Mouse (Mus musculus) A20 (cell line): Measurements from ENCODE around the gene Colgalt2.
"Not testable (repeated sequence)": the region's sequence is repeated elsewhere in the genome, so short reads cannot be mapped to it uniquely, and the experiment has no call there.

Experiments
- DNase-seq: peaks from one replicate; pipeline ENCODE4 v3.0.0-alpha.2; 2011; ENCODE audit warnings: low read depth, low spot score

Gene Colgalt2

DNA sequence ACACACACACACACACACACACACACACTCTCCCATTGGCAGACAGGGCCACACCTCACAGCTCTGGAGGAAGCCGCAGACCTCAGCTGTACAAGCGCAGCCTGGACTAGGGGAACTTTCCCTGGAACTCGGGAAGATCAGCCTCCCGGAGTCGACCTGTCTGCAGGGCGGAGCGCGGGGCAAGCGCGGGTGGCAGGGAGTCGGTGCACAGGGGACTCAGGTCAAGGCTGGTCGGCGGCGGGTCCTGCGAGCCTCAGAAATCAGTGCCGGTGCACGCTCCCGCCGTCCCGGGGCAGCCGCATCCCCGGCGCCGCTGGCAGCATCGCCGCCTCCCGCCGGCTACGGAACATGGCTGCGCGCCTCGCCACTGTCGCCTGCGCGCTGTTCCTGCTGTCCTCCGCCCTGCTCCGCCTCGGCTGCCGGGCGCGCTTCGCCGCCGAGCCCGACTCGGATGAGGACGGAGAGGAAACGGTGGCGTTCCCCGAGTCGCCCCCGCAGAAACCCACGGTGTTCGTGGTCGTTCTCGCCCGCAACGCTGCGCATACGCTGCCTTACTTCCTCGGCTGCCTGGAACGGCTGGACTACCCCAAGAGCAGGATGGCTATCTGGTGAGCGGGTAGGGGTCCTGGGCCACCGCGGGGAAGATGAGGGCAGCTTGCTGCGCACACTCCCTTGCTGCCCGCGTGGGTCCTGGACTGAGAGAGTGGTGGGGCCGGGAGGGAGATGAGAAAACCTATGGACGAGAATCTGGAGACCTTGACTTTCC is at the start of gene Colgalt2:
Colgalt2 (plus strand) TSS at position 41 of the 766 bp plus-strand sequence.
- DNase-seq = no peak

DNA sequence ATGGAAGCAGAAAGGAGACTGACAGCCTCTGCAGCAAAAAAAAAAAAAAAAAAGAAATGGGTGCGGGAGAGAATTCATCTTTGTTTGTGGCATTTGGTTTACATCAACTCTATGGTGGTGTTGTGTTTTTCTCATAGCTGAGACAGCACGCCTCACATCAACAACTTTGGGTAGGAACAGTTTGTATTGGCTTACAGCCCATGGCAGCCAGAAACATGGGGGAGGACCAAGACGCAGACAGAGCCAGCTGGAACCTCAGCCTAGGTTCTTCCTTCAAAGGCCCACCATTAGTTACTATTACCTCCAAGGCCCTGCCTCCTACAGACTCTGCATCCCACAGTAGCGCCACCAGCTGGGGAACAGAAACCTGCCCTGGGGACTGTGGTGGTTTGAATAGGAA is 42.9 kb upstream of the Colgalt2 start:
- no peak for DNase-seq

DNA sequence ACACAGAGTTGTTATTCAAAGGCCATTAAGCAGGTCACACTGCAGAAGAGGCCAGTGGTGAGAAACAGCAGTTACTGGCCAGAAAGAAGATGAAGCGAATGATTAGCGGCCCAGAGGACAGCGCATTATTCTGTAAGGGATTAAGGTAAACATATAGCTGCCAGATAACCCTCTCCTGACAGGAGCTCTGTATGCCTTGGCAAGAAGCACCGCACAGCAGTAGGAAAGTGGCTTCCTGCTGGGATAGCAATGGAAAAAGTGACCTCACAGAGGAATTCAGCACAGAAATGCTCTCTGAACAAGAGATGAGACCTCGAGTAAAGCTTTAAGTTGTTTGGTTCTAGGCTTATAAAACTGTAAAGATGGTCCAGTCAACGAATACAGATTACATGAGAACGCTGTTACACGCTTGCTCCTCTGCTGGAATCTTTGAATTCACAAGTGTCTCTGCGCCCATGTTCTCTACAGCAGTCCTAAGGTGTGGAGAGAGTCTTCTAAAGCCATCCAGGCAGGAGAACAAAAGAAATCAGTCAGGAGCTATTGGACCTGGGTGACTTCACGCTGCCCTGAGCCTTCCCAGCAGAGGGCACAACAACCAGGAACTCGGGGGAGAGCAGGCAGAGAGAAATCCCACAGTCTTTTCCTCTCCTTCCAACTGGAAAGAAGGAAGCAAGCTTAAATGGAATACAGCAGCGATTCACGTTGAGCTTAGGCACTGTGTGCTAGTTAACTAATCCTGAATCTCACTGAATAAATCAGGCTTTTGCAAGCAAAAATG is 31.1 kb upstream of the Colgalt2 start:
- no peak for DNase-seq

DNA sequence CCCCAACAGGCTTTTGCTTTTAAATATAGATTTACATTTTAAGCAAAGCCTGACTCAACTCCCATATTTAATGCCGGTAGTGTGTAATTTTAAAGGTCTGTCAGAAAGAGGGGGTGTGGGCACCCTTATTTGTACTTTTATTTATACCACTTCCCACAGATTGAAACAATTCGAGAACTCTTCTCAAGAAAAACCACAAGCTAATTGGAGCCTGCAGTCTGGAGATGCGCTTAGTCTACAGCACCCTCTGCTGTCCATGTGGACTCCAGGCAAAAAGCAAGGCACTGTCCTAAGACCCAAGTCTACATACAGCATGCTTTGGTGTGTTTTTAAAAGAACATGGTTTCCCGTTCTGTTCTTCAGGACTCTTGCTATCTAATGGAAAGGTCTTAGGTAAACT is 30.5 kb upstream of the Colgalt2 start:
- peak; percentile 54 for DNase-seq

DNA sequence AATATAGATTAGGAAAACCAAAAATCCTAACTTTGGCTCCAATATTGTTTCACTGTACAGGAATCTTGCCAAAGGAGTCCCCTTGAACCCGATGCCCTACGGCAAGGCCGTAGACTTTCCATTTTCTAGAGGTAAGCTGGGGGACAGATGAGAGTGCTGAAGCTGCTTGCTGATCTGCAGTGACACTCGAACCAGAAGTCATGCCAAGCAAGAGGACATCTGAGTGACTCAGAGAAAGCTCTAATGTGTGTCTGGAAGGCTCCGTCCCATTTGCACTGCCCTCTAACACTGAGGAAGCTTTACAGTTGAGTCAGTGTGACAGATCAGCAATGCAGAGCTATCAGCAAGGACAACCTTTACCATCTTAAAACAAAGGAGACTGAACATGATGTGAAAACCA is 21.3 kb upstream of the Colgalt2 start:
- no peak for DNase-seq

DNA sequence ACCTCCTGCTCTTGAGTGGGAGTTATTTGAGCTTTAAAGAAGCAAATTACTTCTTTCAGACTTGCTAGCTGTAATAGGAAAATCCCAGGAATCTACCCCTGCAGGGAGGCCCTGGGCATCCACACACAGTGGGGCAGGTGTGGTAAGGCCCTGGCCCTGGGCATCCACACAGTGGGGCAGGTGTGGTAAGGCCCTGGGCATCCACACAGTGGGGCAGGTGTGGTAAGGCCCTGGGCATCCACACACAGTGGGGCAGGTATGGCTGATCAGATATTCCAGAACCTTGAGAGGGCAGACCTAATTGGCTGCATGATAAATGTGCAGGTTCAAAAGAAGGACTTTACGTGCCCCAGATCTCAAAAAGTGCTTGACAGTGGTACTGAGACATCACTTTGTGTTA is 15.0 kb upstream of the Colgalt2 start:
- no peak for DNase-seq

DNA sequence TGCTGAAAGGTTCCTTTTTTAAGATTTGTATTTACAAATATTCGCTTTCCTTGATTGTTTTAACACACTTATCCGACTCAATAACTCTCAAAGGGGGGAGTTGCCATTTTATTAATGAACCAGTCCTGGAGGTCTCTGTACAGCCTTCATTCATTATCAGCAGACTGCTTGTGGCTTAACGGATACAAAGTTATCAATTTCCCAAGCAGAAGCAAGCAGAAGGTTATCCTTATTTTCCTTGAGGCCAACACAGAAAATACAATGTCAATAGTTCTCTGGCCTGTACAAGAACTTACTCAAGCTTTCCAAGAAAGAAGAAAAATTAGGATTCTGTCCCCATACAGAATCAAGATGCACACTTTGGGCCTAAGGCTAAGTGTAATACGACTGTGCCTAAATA is 13.9 kb upstream of the Colgalt2 start:
- DNase-seq = not testable (repeated sequence)

DNA sequence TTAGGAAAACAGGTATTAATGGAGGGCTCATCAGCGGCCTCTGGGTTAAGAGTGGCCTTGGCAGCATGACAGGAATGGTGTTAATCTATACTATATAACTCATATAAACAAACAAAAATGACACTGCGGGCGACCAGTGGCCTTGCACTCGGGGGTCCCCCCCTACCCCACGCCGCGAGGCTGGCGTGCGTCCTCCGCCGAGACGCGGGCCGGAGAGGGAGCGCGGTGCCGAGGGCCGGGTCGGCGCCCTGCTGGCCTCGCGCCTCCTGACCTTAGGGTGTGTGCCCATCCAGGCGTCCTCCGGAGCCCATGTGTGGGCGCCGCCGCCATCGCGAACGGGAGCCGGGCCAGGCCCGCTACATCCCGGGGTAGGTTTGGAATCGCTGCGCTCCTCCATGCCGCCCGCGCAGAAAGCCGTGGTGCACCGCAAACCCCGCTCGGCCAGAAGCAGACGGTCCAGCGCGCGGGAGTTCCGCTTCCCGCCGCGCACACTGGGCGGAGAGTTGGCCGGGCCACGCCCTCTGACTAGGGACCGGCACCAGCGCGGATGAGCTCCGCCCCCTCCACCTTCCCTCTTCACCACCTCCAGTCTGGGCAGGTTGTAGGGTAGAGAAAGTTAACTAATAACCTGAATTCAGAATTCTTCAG is 13.3 kb upstream of the Colgalt2 start, which contains the start of gene Tsen15:
Tsen15 (minus strand) TSS at position 501 of the 648 bp plus-strand sequence.
- DNase-seq = peak; percentile 90

DNA sequence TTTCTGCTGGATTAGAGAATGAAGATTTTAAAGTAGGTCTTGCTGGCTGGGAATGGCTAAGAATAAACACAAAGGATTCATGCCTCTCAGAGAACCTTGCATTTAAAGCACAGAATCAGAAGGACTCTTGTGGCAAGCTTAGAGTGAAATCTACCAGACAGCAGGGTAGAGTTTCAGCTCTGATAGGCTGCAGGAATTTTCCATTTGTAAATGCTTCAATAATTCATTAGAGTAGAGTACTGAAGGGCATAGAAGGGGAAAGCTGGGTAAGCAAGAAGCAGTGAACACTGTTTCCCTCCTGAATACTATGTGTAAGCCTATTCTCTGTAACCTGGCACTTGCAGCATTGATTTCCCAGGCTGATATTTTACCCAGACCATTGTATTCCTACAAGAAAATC is 10.4 kb upstream of the Colgalt2 start:
- DNase-seq = no peak

DNA sequence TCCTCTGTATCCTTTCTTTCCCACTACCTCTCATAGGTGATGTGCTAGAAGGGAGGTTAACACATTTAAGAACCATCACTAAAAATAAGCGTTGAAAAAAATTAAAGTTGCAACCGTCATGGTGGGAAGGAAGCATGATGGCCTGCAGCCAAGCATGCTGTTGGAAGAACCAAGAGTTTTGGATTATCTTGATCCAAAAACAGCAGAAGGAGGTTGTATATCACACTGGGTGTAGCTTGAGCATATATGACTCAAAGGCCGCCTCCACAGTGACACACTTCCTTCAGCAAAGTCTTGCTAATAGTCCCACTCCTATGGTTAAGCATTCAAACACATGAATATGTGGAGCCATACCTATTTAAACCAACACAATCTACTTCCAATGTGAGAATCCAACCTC is 5.5 kb upstream of the Colgalt2 start:
- no peak for DNase-seq

DNA sequence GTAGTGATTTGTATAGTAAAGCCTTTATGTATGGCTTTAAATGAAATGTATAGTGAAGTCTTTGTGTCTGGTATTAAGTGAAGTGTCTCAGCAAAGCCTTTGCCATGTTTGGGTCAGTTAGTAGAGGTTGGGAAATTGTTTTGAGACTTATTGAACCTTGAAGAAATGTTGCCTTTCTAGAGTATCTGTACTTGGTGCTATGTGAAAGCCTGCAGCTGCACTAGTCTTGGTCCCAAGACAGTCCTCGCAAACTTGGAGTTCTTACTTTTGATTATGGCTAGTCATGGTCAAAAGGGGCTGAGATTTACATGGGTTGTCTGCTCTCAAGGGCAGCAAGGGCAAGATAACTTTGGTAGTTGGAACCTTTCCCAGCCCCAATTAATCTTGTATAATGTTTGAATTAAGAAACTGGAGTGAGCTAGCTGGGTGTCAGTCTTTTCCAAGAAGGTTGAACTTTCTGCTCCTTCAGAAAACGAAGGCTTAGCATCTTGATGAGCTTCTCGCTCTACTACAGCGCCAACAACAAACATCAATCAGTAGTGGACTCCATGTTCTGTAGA is 4.6 kb upstream of the Colgalt2 start:
- DNase-seq = no peak

DNA sequence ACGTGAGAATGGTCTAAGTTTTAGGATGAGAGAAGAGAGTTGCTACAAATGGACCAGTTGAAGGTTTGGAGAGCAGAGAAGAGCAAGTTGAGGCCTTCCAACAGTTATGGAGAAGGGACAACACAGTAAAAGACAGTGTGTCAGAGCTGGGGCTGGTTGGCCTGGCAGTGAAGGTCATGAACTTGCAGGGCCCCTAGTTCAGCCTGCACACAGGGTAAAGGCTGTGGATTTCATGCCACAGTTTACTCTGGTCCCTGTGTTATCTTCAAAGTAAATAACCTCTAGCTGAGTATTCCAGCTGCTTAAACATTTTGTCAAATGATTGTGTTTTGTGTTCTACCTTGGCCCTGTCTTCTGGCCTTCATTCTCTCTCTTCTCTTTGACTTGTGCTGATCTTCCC is 922 bp upstream of the Colgalt2 start:
- DNase-seq = no peak

DNA sequence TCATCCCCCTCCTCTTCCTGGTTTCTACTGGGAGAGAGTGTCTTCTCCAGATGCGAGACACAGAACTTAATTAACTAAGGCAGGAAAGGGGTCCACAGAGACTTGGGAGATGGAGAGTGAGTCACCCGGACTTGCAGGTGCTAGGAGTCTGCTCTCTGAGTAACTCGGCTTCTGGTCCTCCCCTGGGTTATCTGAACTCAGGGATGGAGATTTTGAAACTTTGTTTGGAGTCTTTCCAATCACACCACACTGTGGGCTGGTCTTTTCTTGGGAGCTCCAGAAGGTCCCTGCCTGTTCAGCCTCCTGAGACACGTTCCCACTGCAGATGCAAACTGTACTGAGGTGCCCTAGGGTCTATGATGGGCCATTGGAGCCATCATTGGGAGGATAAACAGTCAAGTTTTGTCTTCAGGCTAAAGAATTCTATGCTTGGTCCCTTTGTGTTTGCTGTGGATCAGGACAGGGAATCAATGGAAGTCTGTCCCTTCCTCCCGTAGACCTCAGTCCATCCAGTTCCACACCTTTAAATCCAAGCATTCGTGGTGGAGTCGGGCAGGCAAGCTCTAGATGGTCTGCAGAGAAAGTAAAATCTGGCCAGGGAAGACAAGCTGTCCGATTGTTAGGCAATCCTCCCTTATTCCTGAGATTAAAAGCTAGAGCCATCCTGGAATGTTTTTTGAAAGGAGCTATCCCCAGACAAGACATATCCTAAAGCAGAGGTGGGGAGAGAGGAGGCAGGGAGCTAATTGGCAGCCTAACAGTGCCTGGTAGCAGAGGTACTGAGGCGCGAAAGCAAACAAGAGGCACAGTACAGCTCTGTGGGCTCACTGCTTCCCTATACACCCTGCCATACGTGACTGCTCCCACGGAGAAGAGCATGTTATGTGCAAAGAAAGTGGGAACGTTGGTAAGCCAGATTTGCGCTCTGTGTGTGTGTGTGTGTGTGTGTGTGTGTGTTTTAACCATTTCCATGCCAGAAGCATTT is 1.2 kb downstream of the Colgalt2 start:
- peak; percentile 14 for DNase-seq

DNA sequence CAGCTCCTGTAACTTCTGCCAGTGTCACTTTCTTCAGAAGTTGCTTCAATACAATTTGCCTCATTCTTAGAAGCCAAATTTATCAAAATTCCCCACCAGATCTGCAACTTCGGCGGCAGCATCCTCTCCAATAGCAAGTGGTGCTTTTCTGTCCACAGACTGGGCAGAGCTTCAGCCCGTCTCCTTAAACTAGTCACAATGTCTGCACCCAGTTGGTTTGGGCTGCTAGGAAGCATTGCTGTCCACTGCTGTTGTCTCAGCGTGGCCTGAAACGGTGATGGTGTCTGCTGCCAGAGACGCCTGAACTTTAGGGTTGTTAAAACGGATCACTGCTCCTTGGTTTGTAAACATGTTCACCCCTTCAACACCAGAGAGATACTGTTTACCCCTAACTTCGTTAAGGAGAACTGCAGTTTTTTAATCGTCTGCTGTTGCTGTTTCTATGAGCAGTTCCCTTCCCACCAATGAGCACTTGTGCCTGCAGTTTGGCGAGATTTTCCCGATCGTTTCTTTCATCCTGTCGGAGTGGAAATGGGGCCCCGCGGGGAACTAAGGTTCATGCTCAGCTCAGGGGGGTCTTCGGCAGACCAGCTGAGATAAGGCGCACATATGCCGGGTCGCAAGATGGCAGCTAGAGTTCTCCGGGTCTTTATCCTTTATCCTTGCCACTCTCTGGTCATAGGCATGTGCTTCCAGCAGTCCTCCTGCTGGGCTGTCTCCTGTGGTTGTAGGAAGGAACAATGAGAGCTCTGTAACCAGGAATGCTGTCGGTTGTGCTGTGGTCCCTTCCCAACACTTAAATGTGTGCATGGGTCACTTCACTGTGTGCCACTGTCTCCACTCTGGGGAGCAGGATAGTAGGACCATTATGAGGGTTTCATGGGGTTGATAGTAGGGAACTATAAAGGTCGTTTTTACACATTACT is 7.7 kb downstream of the Colgalt2 start:
- DNase-seq = no peak

DNA sequence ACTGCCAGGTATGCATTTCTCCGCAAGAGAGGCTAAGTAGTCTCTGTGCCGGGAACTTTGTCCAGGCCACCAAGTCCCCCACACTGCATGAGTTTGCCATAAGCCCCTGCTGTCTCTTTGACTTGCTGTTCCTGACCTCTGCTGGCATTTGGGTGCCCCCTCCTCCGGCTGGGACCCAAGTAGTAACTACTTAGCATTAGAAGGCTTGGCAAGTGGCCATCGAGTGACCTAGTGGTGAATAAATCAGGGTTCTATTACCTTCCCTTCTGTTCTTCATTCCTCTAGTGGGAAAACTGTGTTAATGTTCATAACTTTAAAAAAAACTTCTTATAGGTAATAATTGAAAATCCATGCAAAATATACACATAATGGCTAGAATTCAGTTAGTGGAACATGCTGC is 9.7 kb downstream of the Colgalt2 start:
- no peak for DNase-seq

DNA sequence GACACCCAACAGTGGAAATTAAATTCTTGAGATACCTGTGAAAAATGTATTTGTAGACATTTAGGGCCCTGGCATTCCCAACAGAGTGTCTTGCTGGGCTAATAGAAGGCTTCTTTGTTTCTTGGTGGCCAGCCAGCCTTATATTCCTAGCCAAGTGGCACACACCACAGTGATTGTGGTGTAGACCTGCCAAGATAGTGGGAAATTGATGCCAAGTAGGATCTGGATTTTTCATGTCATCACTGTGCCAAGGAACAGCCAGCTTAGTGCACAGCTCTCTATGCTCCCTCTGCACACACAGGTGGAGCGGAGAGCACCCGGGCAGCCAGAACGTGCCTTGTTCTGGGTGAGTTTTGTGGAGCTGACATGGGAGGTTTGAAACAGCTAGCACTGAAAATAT is 11.0 kb downstream of the Colgalt2 start:
- no peak for DNase-seq

DNA sequence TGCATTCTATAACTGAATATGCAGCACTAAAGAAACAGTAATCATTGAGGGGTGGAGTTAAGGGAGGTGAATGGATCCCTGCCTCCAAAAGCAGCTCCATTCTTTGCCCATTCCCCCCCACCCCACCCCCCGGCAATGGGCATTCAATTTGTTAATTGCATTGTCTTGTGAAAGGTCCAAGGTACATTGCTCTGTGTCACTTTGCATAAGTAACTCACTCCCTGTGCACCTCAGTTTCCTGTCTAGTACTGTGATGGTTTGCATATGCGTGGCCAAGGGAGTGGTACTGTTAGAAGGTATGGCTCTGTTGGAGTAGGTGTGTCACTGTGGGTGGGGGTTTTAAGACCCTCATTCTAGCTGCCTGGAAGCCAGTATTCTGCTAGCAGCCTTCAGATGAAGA is 13.5 kb downstream of the Colgalt2 start:
- DNase-seq = no peak

DNA sequence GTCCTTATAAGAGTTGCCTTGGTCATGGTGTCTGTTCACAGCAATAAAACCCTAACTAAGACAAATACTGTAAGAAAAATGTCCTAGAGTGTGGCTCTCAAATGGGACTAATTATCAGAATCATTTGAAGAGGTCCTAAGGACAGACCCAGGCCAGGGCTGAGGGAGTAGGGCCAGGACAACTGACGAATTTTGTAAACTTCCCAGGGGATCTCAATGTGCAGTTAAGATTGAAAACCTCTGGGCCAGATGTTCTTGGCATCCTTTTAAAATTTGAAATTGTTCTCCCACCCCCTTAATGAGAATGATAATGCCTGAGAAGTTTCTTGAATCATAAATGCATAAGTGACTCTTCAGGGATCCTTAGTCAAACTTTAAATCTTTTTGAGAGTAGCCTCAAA is 14.3 kb downstream of the Colgalt2 start:
- DNase-seq = no peak

DNA sequence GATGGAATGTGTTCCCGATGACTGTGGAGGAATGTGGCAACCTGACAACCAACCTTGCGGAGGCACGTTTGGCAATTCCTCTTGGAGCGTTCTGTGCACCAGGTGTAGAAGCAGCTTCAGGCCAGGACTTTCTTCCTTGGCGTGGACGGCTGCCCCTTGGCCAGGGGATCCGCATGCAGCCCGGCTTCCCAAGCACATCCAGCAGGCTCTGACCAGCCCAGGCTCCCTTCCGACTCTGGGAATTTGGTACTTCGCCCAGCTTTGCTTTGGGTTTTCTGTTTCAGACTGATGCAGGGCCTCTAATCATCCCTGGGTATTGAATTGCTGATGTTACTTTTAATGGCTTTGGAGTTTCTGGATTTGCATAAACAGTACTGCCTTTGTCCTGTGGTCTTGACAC is 14.8 kb downstream of the Colgalt2 start:
- no peak for DNase-seq
